Mouse (Mus musculus) stomach, postnatal 0 days (tissue): Measurements from ENCODE around the gene Hydin.

Source experiments
- CTCF ChIP-seq: IDR thresholded peaks from 2 replicates; pipeline ENCODE4 v1.5.1; 2016; ENCODE audit warnings: antibody characterized with exemption, low read depth, mild to moderate bottlenecking, moderate library complexity
- EP300 ChIP-seq: optimal IDR thresholded peaks from 2 replicates; pipeline ENCODE3; 2016; ENCODE audit warnings: antibody characterized with exemption

DNA sequence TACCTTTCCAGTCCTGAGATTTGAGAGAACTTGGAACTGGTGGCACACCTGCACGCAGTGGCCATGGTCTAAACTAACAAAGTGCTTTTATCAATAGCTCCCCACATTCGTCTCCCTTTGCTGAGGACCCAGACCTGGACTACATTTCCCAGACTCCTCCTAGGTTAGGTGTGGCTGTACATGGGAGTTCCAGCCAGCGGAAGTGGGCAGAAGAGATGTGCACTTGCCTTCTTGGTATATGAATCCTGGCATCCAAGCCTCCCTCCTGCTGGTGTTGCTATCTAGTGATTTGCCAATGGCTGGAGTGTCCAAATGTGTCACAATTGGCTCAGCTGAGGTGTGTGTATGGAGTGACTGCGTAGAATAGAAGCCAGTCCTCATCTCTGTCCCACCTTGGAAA is 173.8 kb downstream of the Hydin start:
- TF ChIP-seq CTCF: no peak
- TF ChIP-seq EP300: no peak
